7 mouse cellular contexts compared by ENCODE assay signal in the genomic region with DNA sequence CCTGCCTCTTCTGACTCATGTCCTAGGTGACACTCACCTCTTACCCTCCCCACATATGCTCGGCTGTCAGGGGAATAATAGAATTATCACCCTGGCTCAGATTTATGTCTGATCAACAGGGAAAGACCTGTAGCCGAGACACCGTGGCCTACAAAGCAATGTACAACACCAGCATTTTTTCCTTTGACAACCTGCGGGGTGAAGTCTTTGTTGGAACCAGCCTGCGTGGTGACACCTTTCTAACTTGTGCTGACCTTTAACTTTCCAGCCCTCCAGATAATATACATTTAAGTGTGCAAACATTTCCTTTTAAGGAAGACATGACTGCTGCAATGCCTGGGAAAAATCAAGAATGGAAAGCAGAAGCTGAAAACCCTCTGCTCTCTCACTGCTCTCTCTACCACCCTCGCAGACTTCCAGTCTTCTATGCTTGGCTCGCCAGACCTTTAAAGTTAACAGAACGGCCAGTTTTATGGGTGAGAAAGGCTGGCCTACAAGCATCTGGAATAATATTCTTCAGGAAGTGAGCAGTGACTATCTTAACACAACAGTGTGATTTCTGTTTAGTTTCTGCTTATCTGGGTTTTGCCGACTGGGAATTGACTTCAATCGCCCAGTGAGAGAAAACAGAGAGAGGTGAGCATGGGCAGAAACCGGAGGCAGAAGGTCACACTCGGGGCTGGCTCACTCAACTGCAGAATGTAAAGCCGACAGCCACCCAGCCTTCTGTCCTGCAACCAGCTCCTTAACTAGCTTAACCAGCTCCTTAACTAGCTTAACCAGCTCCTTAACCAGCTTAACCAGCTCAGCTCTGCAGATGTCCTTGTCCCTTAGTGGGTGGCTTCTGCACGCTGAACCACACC. TPM values are rescaled to one million over a fixed set of nuclear protein-coding genes. Genes with fewer than 3 reads are reported as not detected.
DNase-seq lines count a peak whose midpoint lies in the region; ATAC-seq and TF ChIP-seq lines count a peak whose summit lies in the region.

No protein-coding gene starts in this region.

- H3K4me3 ChIP-seq in liver, embryonic 11.5 days (ENCODE audit: low read depth, low read length) = no peak overlapping the region
- no peak overlapping the region for H3K4me3 ChIP-seq in liver, postnatal 0 days (ENCODE audit: low read depth, low read length)
- no peak overlapping the region for H3K4me3 ChIP-seq in forebrain, embryonic 15.5 days
- no peak overlapping the region for H3K4me3 ChIP-seq in hindbrain, embryonic 16.5 days (ENCODE audit: low read length)
- no peak overlapping the region for H3K4me3 ChIP-seq in neural tube, embryonic 14.5 days (ENCODE audit: low read depth, low read length)

- no peak overlapping the region; the same call in 1 of the 2 replicates for H3K4me2 ChIP-seq in liver, embryonic 11.5 days
- H3K4me2 ChIP-seq in liver, postnatal 0 days (ENCODE audit: low read depth, low read length) = no peak overlapping the region
- no peak overlapping the region for H3K4me2 ChIP-seq in forebrain, embryonic 15.5 days (replicated peaks)
- H3K4me2 ChIP-seq in hindbrain, embryonic 16.5 days (ENCODE audit: low read length) = no peak overlapping the region
- H3K4me2 ChIP-seq in neural tube, embryonic 14.5 days (ENCODE audit: low read depth, low read length) = no peak overlapping the region

- DNase-seq in liver, embryonic 11.5 days (ENCODE audit: low spot score) = no peak
- no peak for DNase-seq in liver, postnatal 0 days
- DNase-seq in cerebellum, adult 9-11 months = no peak
- no peak for DNase-seq in ovary, postnatal 10 days (ENCODE audit: low spot score)

- H3K36me3 ChIP-seq in liver, embryonic 11.5 days (ENCODE audit: control insufficient read depth, insufficient read depth, low read length) = no peaks in the 10 kb centered on the region
- H3K36me3 ChIP-seq in liver, postnatal 0 days (replicated peaks; ENCODE audit: insufficient read depth, low read length) = 0 out of 2 replicates have a peak, but pooled peaks cover 2% of the 10 kb centered on the region
- H3K36me3 ChIP-seq in forebrain, embryonic 15.5 days = peaks cover 15% of the 10 kb centered on the region; the same call in 1 of the 2 replicates
- peaks cover 9% of the 10 kb centered on the region; the same call in 1 of the 2 replicates for H3K36me3 ChIP-seq in hindbrain, embryonic 16.5 days (ENCODE audit: control insufficient read depth, insufficient read depth, low read length)
- H3K36me3 ChIP-seq in neural tube, embryonic 14.5 days (ENCODE audit: control insufficient read depth, insufficient read depth, low read length) = no peaks in the 10 kb centered on the region

- ATAC-seq in liver, embryonic 11.5 days (replicated peaks; ENCODE audit: low FRiP score) = no peak
- no peak for ATAC-seq in liver, postnatal 0 days
- ATAC-seq in forebrain, embryonic 15.5 days (replicated peaks) = no peak
- ATAC-seq in hindbrain, embryonic 16.5 days = no peak
- no peak for ATAC-seq in neural tube, embryonic 14.5 days (ENCODE audit: low read depth)

- no peak for TF ChIP-seq EP300 in liver, postnatal 0 days (IDR thresholded peaks at IDR 0.05; ENCODE audit: low read depth)

- no peak for TF ChIP-seq CTCF in liver, postnatal 0 days (IDR thresholded peaks at IDR 0.05; ENCODE audit: low read depth)

- peak overlapping the region; percentile 71 for H3K27ac ChIP-seq in liver, embryonic 11.5 days (ENCODE audit: low read depth, low read length)
- H3K27ac ChIP-seq in liver, postnatal 0 days (ENCODE audit: low read depth) = no peak overlapping the region
- H3K27ac ChIP-seq in forebrain, embryonic 15.5 days (replicated peaks) = peak overlapping the region; percentile 24; the same call in 1 of the 2 replicates
- H3K27ac ChIP-seq in hindbrain, embryonic 16.5 days (ENCODE audit: low read depth, low read length) = peak overlapping the region; percentile 53; the same call in 1 of the 2 replicates
- H3K27ac ChIP-seq in neural tube, embryonic 14.5 days (ENCODE audit: low read depth, low read length) = peak overlapping the region; percentile 29; the same call in 1 of the 2 replicates

- H3K27me3 ChIP-seq in liver, embryonic 11.5 days (replicated peaks; ENCODE audit: control insufficient read depth, insufficient read depth, low read length) = no peaks in the 10 kb centered on the region
- H3K27me3 ChIP-seq in liver, postnatal 0 days (ENCODE audit: insufficient read depth, low read length) = no peaks in the 10 kb centered on the region
- no peaks in the 10 kb centered on the region for H3K27me3 ChIP-seq in forebrain, embryonic 15.5 days
- H3K27me3 ChIP-seq in hindbrain, embryonic 16.5 days (replicated peaks; ENCODE audit: control insufficient read depth, insufficient read depth, low read length) = no peaks in the 10 kb centered on the region
- no peaks in the 10 kb centered on the region for H3K27me3 ChIP-seq in neural tube, embryonic 14.5 days (ENCODE audit: control insufficient read depth, insufficient read depth, low read length)

- no peak overlapping the region for H3K9ac ChIP-seq in liver, embryonic 11.5 days (ENCODE audit: low read depth, low read length)
- no peak overlapping the region; the same call in 1 of the 2 replicates for H3K9ac ChIP-seq in liver, postnatal 0 days (replicated peaks)
- no peak overlapping the region for H3K9ac ChIP-seq in forebrain, embryonic 15.5 days (replicated peaks)
- H3K9ac ChIP-seq in hindbrain, embryonic 16.5 days (ENCODE audit: low read depth, low read length) = no peak overlapping the region
- no peak overlapping the region for H3K9ac ChIP-seq in neural tube, embryonic 14.5 days (replicated peaks; ENCODE audit: low read depth, low read length)

- peaks cover 12% of the 10 kb centered on the region for H3K4me1 ChIP-seq in liver, embryonic 11.5 days (replicated peaks; ENCODE audit: control insufficient read depth, insufficient read depth, low read length)
- H3K4me1 ChIP-seq in liver, postnatal 0 days (ENCODE audit: insufficient read depth) = peaks cover 3% of the 10 kb centered on the region; the same call in 1 of the 2 replicates
- 0 out of 2 replicates have a peak, but pooled peaks cover 14% of the 10 kb centered on the region for H3K4me1 ChIP-seq in forebrain, embryonic 15.5 days
- H3K4me1 ChIP-seq in hindbrain, embryonic 16.5 days (ENCODE audit: control insufficient read depth, insufficient read depth, low read depth, low read length) = peaks cover 29% of the 10 kb centered on the region
- peaks cover 16% of the 10 kb centered on the region for H3K4me1 ChIP-seq in neural tube, embryonic 14.5 days (ENCODE audit: control insufficient read depth, insufficient read depth, low read length)

- 40% methylated on average over 14 of the region's 14 CpGs for WGBS in liver, embryonic 11.5 days
- 54% methylated on average over 14 of the region's 14 CpGs for WGBS in liver, postnatal 0 days (ENCODE audit: insufficient replicate concordance)
- 83% methylated on average over 14 of the region's 14 CpGs for WGBS in forebrain, embryonic 15.5 days
- 76% methylated on average over 14 of the region's 14 CpGs for WGBS in hindbrain, embryonic 16.5 days
- WGBS in neural tube, embryonic 14.5 days = 67% methylated on average over 14 of the region's 14 CpGs

- no peaks in the 10 kb centered on the region for H3K9me3 ChIP-seq in liver, embryonic 11.5 days (ENCODE audit: control insufficient read depth, low read length)
- no peaks in the 10 kb centered on the region for H3K9me3 ChIP-seq in liver, postnatal 0 days (ENCODE audit: low read length)
- no peaks in the 10 kb centered on the region for H3K9me3 ChIP-seq in forebrain, embryonic 15.5 days
- H3K9me3 ChIP-seq in hindbrain, embryonic 16.5 days (ENCODE audit: control insufficient read depth, low read length) = no peaks in the 10 kb centered on the region
- no peaks in the 10 kb centered on the region for H3K9me3 ChIP-seq in neural tube, embryonic 14.5 days (ENCODE audit: control insufficient read depth, low read length)

RNA-seq across cellular contexts. Expression of a gene that starts 20.7 kb away (rescaled TPM):
- 0.13 TPM in 1 of 2 replicates, not detected in the other for polyA plus RNA-seq in liver, embryonic 11.5 days (2014; fragmentation: Nextera tagmentation; extraction: Ambion mirVana)
- polyA plus RNA-seq in liver, postnatal 0 days (2015; fragmentation: Nextera tagmentation; extraction: Ambion mirVana) = 0.06 and 0.13 TPM in 2 replicates
- 3.5 and 3.9 TPM in 2 replicates for polyA plus RNA-seq in forebrain, embryonic 15.5 days (2015; fragmentation: Nextera tagmentation; extraction: Ambion mirVana)
- 2.7 and 3.8 TPM in 2 replicates for polyA plus RNA-seq in hindbrain, embryonic 16.5 days (2015; fragmentation: Nextera tagmentation; extraction: Ambion mirVana)
- 1.1 and 1.9 TPM in 2 replicates for polyA plus RNA-seq in neural tube, embryonic 14.5 days (2014; fragmentation: Nextera tagmentation; extraction: Ambion mirVana)

RNA-seq across cellular contexts. Expression of a gene that starts 48.3 kb away (rescaled TPM):
- polyA plus RNA-seq in liver, embryonic 11.5 days (2014; fragmentation: Nextera tagmentation; extraction: Ambion mirVana) = 0.33 and 0.48 TPM in 2 replicates
- polyA plus RNA-seq in liver, postnatal 0 days (2015; fragmentation: Nextera tagmentation; extraction: Ambion mirVana) = not detected in 2 replicates
- 0.22 and 0.23 TPM in 2 replicates for polyA plus RNA-seq in forebrain, embryonic 15.5 days (2015; fragmentation: Nextera tagmentation; extraction: Ambion mirVana)
- polyA plus RNA-seq in hindbrain, embryonic 16.5 days (2015; fragmentation: Nextera tagmentation; extraction: Ambion mirVana) = 0.26 and 0.45 TPM in 2 replicates
- polyA plus RNA-seq in neural tube, embryonic 14.5 days (2014; fragmentation: Nextera tagmentation; extraction: Ambion mirVana) = 0.22 TPM in 1 of 2 replicates, not detected in the other
